Mouse (Mus musculus) heart, postnatal 0 days (tissue): ENCODE measurements around the gene Lamb1. TPM values are rescaled to one million over a fixed set of nuclear protein-coding genes. Genes with fewer than 3 reads are reported as not detected.

Source experiments
- ATAC-seq: fragments of 200-750 bp; cut with Nextera tagmentation; 2 replicates; pipeline ENCODE4 v1.8.0; 2017; ENCODE audit warnings: low read depth, moderate number of reproducible peaks, moderate library complexity; ENCODE audit not compliant: insufficient read depth
- DNase-seq: peaks from one replicate; pipeline ENCODE4 v3.0.0-alpha.2; 2016; ENCODE audit warnings: low spot score
- H3K27ac ChIP-seq: fragments of 300-500 bp; sonication (generic); 2 replicates; pipeline ENCODE4 v1.5.1; 2014; ENCODE audit warnings: low read depth, mild to moderate bottlenecking
- H3K27me3 ChIP-seq: fragments of 300-500 bp; sonication (generic); 2 replicates; pipeline ENCODE4 v1.6.1; 2014; ENCODE audit warnings: low read length, mixed read lengths; ENCODE audit not compliant: control insufficient read depth, insufficient read depth
- H3K36me3 ChIP-seq: fragments of 300-500 bp; sonication (generic); replicated peaks from 2 replicates; pipeline ENCODE4 v1.6.1; 2014; ENCODE audit warnings: low read length, mixed read lengths; ENCODE audit not compliant: control insufficient read depth, insufficient read depth
- H3K4me1 ChIP-seq: fragments of 300-500 bp; sonication (generic); 2 replicates; pipeline ENCODE4 v1.6.1; 2014; ENCODE audit warnings: antibody characterized with exemption; ENCODE audit not compliant: control insufficient read depth, insufficient read depth
- H3K4me2 ChIP-seq: fragments of 300-500 bp; sonication (generic); 2 replicates; pipeline ENCODE4 v1.6.1; 2014; ENCODE audit warnings: low read depth, mild to moderate bottlenecking, low read length, moderate library complexity
- H3K4me3 ChIP-seq: fragments of 300-500 bp; sonication (generic); 2 replicates; pipeline ENCODE4 v1.5.1; 2014; ENCODE audit warnings: low read depth, low read length
- H3K9ac ChIP-seq: fragments of 300-500 bp; sonication (generic); replicated peaks from 2 replicates; pipeline ENCODE4 v1.6.1; 2014; ENCODE audit warnings: low read depth, low read length, mixed read lengths
- H3K9me3 ChIP-seq: fragments of 300-500 bp; sonication (generic); replicated peaks from 2 replicates; pipeline ENCODE4 v1.6.1; 2016; ENCODE audit warnings: low read length; ENCODE audit not compliant: control insufficient read depth
- CTCF ChIP-seq: IDR thresholded peaks from 2 replicates; pipeline ENCODE4 v1.5.1; 2016; ENCODE audit warnings: antibody characterized with exemption, control low read depth, low read depth
- EP300 ChIP-seq: IDR thresholded peaks from 2 replicates; pipeline ENCODE4 v1.6.1; 2016; ENCODE audit warnings: antibody characterized with exemption, low read depth
- WGBS: fragments of 180-500 bp; shearing (Covaris S2); extraction: QIAGEN DNeasy Blood & Tissue Kit; methylation state at CpG from one replicate; pipeline ENCODE4 v1.1.7; 2014; 5-methylcytosine and 5-hydroxymethylcytosine counted together
- polyA plus RNA-seq: library from polyadenylated mRNA; unstranded; fragments of >200 nt; fragmentation: Nextera tagmentation; extraction: Ambion mirVana; gene quantifications from 2 replicates; pipeline ENCODE4 v1.2.1, GENCODE M21; 2015
- total RNA-seq: library from RNA; depleted of rRNA; stranded (reverse); fragments of >200 nt; gene quantifications from 2 replicates; pipeline ENCODE4 v1.2.3, GENCODE M21; 2014; ENCODE audit warnings: low replicate concordance

The Lamb1 gene
- total and polyA plus RNA-seq, 2 experiments from 2014 or later = 60.8 to 189 TPM

DNA sequence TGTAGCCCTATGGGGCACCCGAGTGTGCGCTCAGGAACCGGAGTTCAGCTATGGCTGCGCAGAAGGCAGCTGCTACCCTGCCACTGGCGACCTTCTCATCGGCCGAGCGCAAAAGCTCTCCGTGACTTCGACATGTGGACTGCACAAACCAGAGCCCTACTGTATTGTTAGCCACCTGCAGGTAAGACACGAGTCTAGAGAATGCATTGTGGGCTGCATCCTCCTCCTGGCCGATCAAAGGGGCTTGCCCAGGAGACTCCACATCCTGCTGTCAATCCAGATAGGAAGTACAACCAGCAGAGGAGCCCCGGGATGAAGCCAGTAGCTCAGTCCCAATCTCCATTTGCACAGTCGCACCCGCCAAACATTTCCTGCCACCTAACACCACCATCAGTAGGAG, 1.7 kb downstream of the Lamb1 start:
- peak overlapping the region; percentile 87 for H3K9ac ChIP-seq
- peak overlapping the region; percentile 89 for H3K27ac ChIP-seq
- H3K9me3 ChIP-seq = no peaks in the 10 kb centered on the region
- DNase-seq (no peak), ATAC-seq (no peak)
- H3K4me1 ChIP-seq = peaks cover 44% of the 10 kb centered on the region
- TF ChIP-seq CTCF (no peak), EP300 (no peak)
- WGBS = 5% methylated on average over 15 of the region's 15 CpGs
- H3K27me3 ChIP-seq = no peaks in the 10 kb centered on the region
- H3K4me2 ChIP-seq = peak overlapping the region; percentile 70
- H3K36me3 ChIP-seq = peaks cover 15% of the 10 kb centered on the region; the same call in 1 of the 2 replicates
- H3K4me3 ChIP-seq = peak overlapping the region; percentile 74

DNA sequence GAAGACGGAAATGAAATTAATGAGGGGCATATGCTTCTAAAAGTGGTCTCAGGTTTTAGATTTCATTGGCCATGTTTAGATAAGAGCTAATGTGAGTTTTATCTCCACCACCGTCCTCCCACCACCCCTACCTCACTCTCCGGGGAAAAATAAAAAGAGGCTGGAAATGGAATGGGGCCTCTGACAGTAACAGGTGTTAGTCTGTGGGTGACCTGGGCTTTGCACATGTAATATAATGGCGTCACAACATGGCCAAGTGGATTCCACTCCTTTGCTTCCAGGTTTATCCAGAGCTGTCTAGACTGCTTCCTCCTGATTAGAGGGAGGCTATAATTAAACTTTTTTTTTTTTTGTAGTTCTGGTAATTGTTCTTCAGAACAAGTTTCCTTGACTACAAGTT, 2.3 kb downstream of the Lamb1 start:
- Histone ChIP-seq H3K9me3 (no peaks in the 10 kb centered on the region), H3K27me3 (no peaks in the 10 kb centered on the region), H3K36me3 (peaks cover 18% of the 10 kb centered on the region; the same call in 1 of the 2 replicates), H3K4me3 (peak overlapping the region; percentile 74), H3K4me2 (peak overlapping the region; percentile 70), H3K9ac (0 out of 2 replicates have a peak overlapping the region, but pooled peaks have one; percentile 8), H3K4me1 (peaks cover 45% of the 10 kb centered on the region), H3K27ac (peak overlapping the region; percentile 62; the same call in 1 of the 2 replicates)
- ATAC-seq (no peak), DNase-seq (no peak)
- TF ChIP-seq CTCF (no peak), EP300 (no peak)
- whole genome bisulfite sequencing = 21% methylated on average over 4 of the region's 4 CpGs

DNA sequence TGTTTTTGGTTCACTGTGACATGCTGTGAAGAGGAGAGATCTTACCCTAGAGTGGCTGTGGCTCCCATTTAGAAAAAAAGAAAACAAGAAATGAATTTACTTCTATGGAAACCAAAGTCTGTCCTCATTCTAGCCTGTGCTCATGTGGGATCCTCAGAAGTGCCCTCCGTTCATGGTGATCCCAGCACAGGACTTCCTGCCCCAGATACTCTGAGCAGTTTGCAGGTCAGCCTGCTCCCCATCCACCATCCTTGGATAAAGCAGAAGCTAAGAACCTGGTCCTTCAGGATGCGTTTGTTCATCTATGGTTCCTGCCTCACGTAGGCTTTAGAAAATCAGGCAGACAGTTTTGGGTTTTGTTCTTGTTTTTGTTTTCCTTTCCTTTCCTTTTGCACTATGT, 3.3 kb downstream of the Lamb1 start:
- ATAC-seq = no peak
- DNase-seq = no peak
- no peaks in the 10 kb centered on the region for H3K9me3 ChIP-seq
- no peak overlapping the region for H3K9ac ChIP-seq
- WGBS = 46% methylated on average over 3 of the region's 3 CpGs
- TF ChIP-seq EP300 (no peak), CTCF (no peak)
- no peaks in the 10 kb centered on the region for H3K27me3 ChIP-seq
- H3K4me1 ChIP-seq = peaks cover 45% of the 10 kb centered on the region
- peak overlapping the region; percentile 70 for H3K4me2 ChIP-seq
- peaks cover 27% of the 10 kb centered on the region for H3K36me3 ChIP-seq
- peak overlapping the region; percentile 32 for H3K27ac ChIP-seq
- peak overlapping the region; percentile 74; the same call in 1 of the 2 replicates for H3K4me3 ChIP-seq

DNA sequence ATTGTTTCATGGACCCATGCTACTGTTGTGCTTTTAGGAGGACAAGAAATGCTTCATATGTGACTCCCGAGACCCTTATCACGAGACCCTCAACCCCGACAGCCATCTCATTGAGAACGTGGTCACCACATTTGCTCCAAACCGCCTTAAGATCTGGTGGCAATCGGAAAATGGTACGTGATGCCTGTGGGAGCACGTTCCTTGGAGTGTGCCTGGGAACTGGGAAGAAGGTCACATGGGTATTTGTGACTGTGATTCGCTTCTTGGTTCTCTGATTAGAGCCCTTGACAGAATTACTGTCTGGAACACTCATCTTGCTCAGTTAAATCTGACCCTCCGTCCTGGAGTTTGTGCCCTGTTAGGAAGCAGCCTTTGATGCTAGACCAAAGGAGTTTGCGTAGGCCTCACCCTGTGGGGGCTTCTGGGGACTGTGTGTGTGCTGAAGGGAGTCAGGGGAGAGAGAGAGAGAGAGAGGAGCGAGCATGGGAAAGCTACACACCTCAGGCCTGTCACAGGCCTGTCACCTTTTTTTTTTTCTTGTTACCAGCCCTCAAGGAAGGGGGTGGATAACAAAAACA, 4.1 kb downstream of the Lamb1 start:
- peaks cover 41% of the 10 kb centered on the region for H3K4me1 ChIP-seq
- H3K9ac ChIP-seq = no peak overlapping the region; the same call in 1 of the 2 replicates
- no peaks in the 10 kb centered on the region for H3K9me3 ChIP-seq
- H3K27me3 ChIP-seq = no peaks in the 10 kb centered on the region
- H3K36me3 ChIP-seq = peaks cover 35% of the 10 kb centered on the region
- DNase-seq (no peak), ATAC-seq (no peak)
- WGBS = 32% methylated on average over 12 of the region's 12 CpGs
- peak overlapping the region; percentile 19 for H3K4me2 ChIP-seq
- no peak overlapping the region for H3K4me3 ChIP-seq
- TF ChIP-seq EP300 = no peak
- peak overlapping the region; percentile 61 for H3K27ac ChIP-seq

DNA sequence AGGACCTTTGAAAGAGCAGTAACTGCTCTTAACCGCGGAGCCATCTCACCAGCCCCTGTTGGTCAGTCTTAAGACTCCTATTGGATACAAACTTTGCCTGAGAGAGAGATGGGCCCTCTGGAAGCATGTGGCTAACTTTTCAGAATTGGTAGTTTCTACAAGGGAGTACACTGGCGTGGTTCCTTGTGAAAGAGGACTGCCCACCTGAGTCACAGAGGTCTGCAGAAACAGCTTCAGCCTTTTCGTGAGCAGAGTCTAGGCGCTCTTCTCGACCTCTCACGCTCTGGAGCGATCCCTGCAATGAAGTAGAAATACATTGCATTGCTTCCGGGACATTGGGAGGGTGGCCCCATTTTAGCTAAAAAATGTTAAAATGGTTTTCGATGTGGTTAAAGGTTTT, 5.3 kb downstream of the Lamb1 start:
- Histone ChIP-seq H3K4me1 (peaks cover 38% of the 10 kb centered on the region), H3K9ac (no peak overlapping the region), H3K9me3 (no peaks in the 10 kb centered on the region), H3K36me3 (peaks cover 48% of the 10 kb centered on the region), H3K4me2 (0 out of 2 replicates have a peak overlapping the region, but pooled peaks have one; percentile 15), H3K4me3 (no peak overlapping the region), H3K27ac (peak overlapping the region; percentile 77), H3K27me3 (no peaks in the 10 kb centered on the region)
- TF ChIP-seq EP300 (no peak), CTCF (no peak)
- WGBS = 80% methylated on average over 10 of the region's 10 CpGs
- no peak for DNase-seq
- no peak for ATAC-seq

DNA sequence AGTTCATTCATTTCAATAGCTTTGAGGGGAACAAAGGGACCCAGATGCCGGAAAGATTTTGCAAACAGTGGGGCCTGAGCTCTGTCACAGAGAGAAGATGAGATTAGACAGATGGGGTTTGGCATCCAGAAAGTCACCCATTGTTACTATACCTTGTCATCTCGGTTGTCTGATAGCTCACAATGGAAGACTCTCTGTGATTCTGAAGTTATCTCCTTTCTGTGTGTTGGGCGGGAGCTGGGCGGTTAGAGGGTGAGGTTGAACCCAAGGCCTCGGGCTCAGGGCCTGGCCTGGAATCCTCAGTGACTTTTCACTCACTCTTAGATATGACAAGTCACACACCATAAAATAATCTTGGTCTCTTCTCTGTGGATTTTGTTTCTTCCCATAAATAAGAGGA, 5.7 kb downstream of the Lamb1 start:
- no peak for ATAC-seq
- WGBS = 25% methylated on average over 5 of the region's 5 CpGs
- peak overlapping the region; percentile 14 for H3K4me2 ChIP-seq

More for the DNA sequence above, 5.7 kb downstream of the Lamb1 start:
- DNase-seq = no peak
- Histone ChIP-seq H3K36me3 (peaks cover 52% of the 10 kb centered on the region), H3K4me1 (peaks cover 39% of the 10 kb centered on the region), H3K4me3 (0 out of 2 replicates have a peak overlapping the region, but pooled peaks have one; percentile 2), H3K27ac (peak overlapping the region; percentile 77), H3K9ac (no peak overlapping the region), H3K27me3 (no peaks in the 10 kb centered on the region), H3K9me3 (no peaks in the 10 kb centered on the region)
- TF ChIP-seq CTCF (no peak), EP300 (no peak)
